Mouse (Mus musculus) gastrocnemius, postnatal 36 days (tissue): Measurements from ENCODE around the gene Entpd4b. TPM values are rescaled to one million over a fixed set of nuclear protein-coding genes. Genes with fewer than 3 reads are reported as not detected.
"Not testable (repeated sequence)": the region's sequence is repeated elsewhere in the genome, so short reads cannot be mapped to it uniquely, and the experiment has no call there.

Source experiments
- DNase-seq, 2 experiments: peaks; one replicate each; pipeline ENCODE4 v3.0.0; 2022
- intact Hi-C: fragments of 180-260 bp; cut with DNase I; formaldehyde crosslinking; loops from one replicate; pipeline ENCODE4 v1.15.1; 2025
- long read RNA-seq, 2 experiments: library from polyadenylated mRNA; stranded (forward); transcript quantifications; one replicate each; pipeline ENCODE4 v2.0.0; 2021
- total RNA-seq, 2 experiments: library from RNA; stranded (reverse); gene quantifications; 2 replicates each; pipeline ENCODE4 v1.2.3; 2021

Entpd4b gene
- total RNA-seq = 10 to 100 TPM; 47.5 to 48.2 TPM
- long read RNA-seq, experiment 1, transcript Entpd4b-204 (13 exons, 3,589 nt) = major isoform, 67 of 108 reads
- long read RNA-seq, experiment 1, partial matches to known transcripts = 3 of 108 reads
- long read RNA-seq, experiment 1, other reads (novel, unspliced or antisense) = 38 of 108 reads
- long read RNA-seq, experiment 2, transcript Entpd4b-204 (13 exons, 3,589 nt) = major isoform, 74 of 135 reads
- long read RNA-seq, experiment 2, partial matches to known transcripts = 36 of 135 reads
- long read RNA-seq, experiment 2, other reads (novel, unspliced or antisense) = 24 of 135 reads

DNA sequence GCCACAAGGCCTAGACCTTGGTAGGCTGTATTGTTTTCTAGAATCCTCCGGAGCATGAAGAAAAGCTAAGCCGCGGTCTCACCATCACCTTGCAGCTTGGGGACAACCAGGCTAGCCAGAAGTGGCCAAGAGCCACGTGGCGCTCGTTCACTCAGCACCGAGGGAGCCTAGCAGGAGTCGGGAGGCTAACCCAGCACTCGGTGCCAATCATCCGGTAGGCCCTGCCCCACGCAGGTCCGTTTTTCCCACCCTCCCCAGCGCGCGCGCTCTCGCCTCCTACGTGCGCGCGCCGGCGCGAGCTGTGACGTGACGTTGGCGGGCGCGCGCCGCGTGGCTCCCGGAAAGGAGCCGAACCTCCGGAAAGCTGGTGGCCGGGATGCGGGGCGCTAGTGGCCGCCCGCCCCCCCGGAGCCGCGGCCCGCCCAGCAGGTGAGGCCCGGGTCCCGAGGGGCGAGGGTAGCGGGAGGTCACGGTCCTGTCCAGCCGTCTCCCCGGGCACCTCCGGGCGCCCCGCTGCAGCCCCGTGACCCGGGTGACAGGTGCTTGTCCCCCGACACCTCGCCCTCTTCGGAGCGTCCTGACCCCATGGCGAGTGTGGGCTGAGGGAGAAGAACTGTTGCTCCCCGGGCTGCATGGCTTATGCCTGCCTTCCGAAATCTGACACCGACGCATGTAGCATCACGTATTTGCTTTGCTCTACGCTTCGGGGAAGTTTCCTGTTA lies at the start of gene Entpd4b:
Gene Entpd4b, plus strand, starts transcription at position 315 of the 722 bp plus-strand sequence.
- intact Hi-C loops, DNase-seq: not testable (repeated sequence)

DNA sequence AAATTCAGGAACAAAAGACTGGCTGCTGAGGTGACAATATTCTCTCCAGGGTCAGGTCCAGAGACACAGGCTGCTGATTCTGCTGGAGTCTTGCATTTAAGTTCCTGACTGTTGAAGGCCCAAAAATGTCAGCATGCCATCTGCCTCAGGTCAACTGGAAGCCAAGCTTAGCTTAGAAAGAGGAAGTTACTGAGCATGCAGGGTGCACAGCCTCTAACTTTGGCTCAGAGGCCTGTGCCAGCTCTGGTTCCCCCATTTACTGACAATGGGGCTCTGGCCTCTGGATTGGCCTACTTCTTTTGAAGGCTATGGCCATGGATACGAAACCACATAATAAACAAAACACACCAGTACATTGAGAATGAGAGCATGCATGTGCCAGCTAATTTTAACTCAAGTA lies 48.2 kb upstream of the Entpd4b start:
- intact Hi-C loops, DNase-seq: not testable (repeated sequence)

DNA sequence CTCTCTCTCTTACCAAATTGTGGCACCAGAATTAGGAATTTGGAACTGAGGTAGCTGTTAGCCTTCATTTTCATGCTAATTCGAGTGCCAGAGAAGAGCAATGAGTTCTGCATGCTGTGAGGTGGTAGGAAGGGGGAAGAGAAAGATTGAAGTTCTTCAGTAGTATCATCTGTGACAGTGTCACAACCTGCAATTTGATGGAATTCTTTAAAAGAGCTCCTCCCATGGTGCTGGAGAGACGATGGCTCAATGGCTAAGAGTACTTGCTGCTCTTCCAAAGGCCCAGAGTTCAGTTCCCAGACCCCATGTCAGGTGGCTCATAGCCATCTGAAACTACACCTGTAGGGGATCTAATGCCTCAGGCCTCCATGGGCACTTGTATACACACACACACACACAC lies 42.8 kb upstream of the Entpd4b start, which contains the start of gene Gm27179:
Gene Gm27179, minus strand, starts transcription at position 101 of the 400 bp plus-strand sequence.
- intact Hi-C loops, DNase-seq: not testable (repeated sequence)

DNA sequence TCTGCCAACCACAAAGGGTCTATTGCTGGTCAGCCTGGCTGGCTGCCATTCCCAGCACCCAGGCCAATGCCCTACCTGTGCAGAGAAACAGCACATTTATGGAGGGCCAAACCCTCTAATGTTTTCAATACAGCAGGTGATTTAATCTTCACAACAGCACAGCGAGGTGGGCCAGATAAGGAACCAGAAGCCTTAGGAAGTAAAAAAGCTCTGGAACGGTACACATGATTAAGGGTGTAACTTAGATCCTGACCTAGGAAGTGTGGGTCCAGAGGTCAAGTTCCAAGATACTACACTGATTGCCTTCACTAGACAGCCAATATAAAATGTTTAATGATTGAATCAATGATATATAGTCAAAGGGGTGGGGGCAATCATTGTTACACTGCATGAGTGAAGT lies 34.4 kb upstream of the Entpd4b start:
- intact Hi-C loops = not testable (repeated sequence)

DNA sequence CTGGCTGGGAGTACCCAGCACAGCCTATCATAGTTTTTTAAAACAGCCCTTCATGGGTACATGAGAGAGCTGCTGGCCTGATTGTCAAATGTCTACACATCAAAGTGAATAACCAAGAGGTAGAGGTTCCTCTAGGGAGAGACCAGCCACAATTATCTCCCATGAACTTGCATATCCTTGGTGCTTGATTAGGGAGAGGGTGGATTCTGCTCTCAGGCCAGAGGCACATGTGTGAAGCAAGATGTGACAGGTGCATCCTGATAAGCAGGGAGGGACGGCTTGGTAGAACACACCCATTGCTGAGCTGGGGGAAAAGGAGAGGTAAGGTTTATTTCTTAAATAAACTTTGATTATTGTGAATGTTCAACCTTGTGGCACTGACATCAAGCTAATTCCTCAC lies 32.2 kb upstream of the Entpd4b start:
- DNase-seq, intact Hi-C loops: not testable (repeated sequence)

More for the DNA sequence above, 34.4 kb upstream of the Entpd4b start:
- DNase-seq = not testable (repeated sequence)

DNA sequence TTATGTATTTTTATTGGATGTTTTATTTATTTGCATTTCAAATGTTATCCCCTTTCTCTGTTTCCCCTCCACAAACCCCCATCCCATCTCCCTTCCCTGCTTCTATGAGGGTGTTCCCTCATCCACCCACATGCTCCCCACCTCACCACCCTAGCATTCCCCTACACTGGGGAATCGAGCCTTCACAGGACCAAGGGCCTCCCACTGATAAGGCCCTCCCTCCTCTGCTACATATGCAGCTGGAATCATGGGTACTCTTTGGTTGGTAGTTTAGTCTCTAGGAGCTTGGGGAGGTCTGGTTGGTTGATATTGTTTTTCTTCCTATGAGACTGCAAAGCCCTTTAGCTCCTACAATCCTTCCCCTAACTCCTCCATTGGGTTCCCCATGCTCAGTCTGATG lies 29.0 kb upstream of the Entpd4b start:
- intact Hi-C loops, DNase-seq: not testable (repeated sequence)

DNA sequence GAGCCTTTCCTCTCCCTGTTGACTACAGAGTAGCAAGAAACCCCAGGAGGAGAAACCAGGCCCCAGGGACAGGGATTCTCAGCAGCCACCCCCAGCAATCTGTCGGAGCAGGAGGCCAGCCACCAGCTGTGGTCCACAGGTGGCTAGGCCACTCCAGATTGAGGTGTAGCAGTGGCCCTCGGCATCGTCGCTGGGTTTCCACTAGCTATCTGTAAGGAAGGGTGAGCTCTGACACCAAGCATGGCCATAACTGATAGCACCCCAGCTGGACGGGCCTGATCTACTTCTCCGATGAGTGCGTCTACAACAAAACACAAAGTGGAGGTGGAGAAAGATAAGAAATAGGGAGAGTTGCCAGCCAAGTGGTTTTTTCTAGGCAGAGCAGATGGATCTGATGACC lies 18.7 kb upstream of the Entpd4b start:
- DNase-seq, intact Hi-C loops: not testable (repeated sequence)

DNA sequence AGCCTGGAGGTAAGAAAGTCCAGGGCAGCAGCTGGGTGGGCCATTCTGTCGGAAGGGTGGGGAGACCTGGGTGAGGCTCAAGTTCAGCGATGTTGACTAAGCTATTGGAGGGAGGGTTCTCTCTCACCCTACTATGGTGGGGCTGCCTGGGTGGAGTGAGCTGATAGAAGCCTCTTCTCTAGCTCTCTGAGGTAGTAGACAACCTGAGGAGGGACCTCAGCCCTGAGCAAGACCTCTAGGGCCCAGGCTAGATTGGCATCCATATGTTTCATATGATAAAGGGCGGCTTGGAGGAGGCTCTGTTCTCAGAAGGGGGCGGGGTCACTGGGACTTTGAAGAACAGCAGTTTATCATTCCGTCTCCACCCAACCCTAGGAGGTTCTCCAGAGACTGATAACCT lies 15.1 kb upstream of the Entpd4b start:
- intact Hi-C loops, DNase-seq: not testable (repeated sequence)

DNA sequence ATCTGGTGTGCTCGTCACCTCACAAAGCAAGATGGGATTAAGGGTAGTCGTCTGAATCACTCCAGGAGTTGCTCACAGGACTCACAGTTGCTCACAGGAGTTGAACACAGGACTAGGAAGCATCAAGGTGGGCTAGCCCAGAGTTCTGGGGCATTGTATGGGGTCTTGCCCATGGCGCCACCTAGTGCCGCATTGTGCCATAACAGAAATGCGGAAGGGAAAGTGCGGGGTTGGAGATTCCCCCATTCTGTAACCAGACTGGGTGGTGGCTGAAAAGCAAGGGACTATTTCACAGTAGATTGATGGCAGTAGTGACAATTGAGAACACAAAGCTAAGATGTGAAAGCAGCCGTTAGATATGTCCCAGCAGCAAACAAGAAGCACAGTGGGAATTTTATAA lies 12.5 kb upstream of the Entpd4b start:
- DNase-seq, intact Hi-C loops: not testable (repeated sequence)

DNA sequence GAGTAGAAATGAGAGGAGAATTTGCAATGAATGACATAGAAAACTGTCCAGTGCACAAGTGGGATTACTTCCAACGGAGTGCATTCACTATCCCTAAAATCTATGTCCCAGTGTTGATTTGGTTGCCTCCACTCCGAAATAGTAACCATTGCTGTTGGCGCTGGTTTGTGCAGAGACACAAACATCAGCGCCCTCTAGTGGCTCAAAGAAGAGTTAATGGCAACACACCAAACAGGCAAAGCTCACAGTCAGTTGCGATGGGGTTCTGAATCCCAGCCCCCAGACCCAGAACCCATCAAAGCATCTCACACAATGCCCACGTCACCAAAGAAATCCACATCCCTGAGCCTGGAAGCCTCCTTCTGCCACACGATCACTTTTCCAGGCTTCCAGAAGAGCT lies 11.2 kb upstream of the Entpd4b start:
- intact Hi-C loops, DNase-seq: not testable (repeated sequence)

DNA sequence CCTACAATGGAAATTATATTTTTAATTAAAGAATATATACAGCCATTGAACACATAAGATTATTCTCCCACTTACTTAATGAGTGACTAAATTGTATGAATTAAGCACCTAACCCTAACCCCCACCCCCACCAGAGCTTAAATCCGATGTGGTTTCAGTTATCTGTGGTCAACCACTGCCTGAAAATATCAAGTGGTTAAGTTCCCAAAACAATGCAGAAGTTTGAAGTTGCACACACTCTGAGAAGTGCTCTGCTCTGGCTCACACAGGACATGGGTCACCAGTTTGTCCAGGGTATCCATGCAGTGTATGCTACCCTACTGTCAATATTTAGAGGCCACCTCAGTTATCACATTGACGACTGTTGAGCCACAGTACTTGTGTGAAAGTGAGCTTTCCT lies 10.2 kb upstream of the Entpd4b start:
- intact Hi-C loops, DNase-seq: not testable (repeated sequence)

DNA sequence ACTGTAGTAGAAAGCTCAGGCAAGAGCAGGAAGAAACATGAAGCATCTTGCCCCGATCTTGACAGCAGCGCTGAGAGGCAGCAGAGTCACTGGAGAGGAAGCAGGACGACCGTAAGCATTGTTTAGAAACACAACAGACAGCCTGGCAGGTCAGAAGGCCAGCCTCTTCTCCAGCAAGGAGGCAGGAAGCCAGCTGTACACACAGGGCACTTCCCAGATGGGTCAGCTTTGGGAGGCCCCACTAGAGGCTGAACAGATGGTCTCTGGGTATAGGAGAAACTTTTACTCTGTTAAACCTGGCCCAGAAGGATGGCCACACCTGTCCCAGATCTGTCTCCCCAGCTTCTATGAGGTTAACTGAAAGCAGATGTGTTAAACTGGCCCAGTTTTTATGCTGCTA lies 7.9 kb upstream of the Entpd4b start:
- DNase-seq, intact Hi-C loops: not testable (repeated sequence)

DNA sequence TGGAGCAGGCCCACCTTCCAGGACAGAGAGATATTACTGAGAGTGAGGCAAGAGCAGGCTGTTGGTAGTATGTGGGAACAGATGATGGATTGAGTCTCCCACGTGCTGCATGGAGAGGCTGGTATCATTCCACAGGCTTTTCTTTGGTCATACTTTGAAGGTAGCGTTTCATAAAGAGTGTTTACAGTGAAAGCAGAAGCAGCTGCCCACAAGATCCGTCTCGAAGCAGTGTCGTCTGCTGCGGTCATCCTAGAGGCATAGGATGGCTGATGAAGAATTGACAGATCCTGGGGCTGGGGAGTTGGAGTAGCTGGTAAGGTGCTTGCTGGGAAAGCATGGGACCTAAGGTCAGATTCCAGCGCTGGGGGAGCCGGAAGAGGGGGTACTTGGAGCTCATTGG lies 1.6 kb downstream of the Entpd4b start:
- DNase-seq, intact Hi-C loops: not testable (repeated sequence)

DNA sequence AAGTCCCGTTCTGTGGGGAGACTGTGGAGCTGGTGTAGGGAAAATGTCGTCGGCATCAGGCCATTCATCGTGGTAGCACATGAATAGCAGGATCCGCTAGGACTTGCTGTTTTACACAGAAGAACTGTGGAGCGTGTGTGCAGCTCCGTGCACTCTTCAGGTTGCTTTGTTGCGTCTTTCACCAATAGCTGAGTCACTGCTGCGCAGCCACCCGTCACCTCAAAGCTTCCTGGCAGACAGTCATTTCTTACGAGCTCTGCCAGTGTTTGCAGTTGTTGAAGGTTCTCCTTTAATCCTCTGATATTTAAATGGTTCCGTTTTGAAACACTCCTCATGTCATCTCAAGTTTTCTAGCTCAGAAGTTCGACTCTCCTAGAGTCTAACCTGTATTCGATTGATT lies 2.3 kb downstream of the Entpd4b start:
- DNase-seq, intact Hi-C loops: not testable (repeated sequence)

Other genes with a start within 250 kb of the Entpd4b start
- 1 to 10 TPM; 2.4 to 3.4 TPM for gene Gm16867, start 52.1 kb upstream of the Entpd4b start, total RNA-seq
- not detected for gene Gm27179, start 42.9 kb upstream of the Entpd4b start, total RNA-seq